Mouse (Mus musculus) MEL (cell line): Measurements from ENCODE around the gene Tyms.
"Not testable (repeated sequence)": the region's sequence is repeated elsewhere in the genome, so short reads cannot be mapped to it uniquely, and the experiment has no call there.

ENCODE experiments used
- CHD2 ChIP-seq: IDR thresholded peaks from 2 replicates; pipeline ENCODE4 v1.6.1; 2011; ENCODE audit warnings: low read length, improper control_type of control experiment
- CTCF ChIP-seq, 3 experiments: IDR thresholded peaks in 2 of 3; conservative IDR thresholded peaks in 1 of 3; 2 replicates each; pipeline ENCODE4 v1.5.1; 2011 to 2012; ENCODE audit warnings: low read length in 3 of 3, low read depth in 2 of 3, mild to moderate bottlenecking in 2 of 3, improper control_type of control experiment in 1 of 3, inconsistent platforms in 1 of 3, mixed read lengths in 1 of 3, moderate library complexity in 1 of 3; ENCODE audit not compliant: control insufficient read depth in 1 of 3, insufficient read depth in 1 of 3, poor library complexity in 1 of 3, severe bottlenecking in 1 of 3
- ELF1 ChIP-seq: IDR thresholded peaks from 2 replicates; pipeline ENCODE4 v1.6.1; 2014; ENCODE audit warnings: low read depth, mild to moderate bottlenecking, inconsistent platforms, low read length, improper control_type of control experiment, moderate library complexity
- POLR2A ChIP-seq, 2 experiments: IDR thresholded peaks; 2 replicates each; pipeline ENCODE4 v1.6.1; 2011 to 2012; ENCODE audit warnings: low read length in 2 of 2, mild to moderate bottlenecking in 2 of 2, control low read depth in 1 of 2, improper control_type of control experiment in 1 of 2, low read depth in 1 of 2, moderate library complexity in 1 of 2; ENCODE audit not compliant: control insufficient read depth in 1 of 2, insufficient read depth in 1 of 2, poor library complexity in 1 of 2

GRCm38 (mm10) chr5:30037111-30037510 lies 36.3 kb downstream of the Tyms start:
- not testable (repeated sequence) for TF ChIP-seq CTCF (IDR thresholded peaks at IDR 0.05 in 2 of 3, conservative IDR thresholded peaks at IDR 0.05 in 1 of 3; ENCODE audit: control insufficient read depth in 1 of 3, insufficient read depth in 1 of 3, low read depth in 2 of 3, low read length in 3 of 3, poor library complexity in 1 of 3, severe bottlenecking in 1 of 3); CHD2; POLR2A (IDR thresholded peaks at IDR 0.05; ENCODE audit: control insufficient read depth in 1 of 2, insufficient read depth in 1 of 2, low read depth in 1 of 2, low read length in 2 of 2, poor library complexity in 1 of 2); ELF1
